Mouse (Mus musculus) CH12.LX (cell line): ENCODE measurements around the gene Psap. TPM values are rescaled to one million over a fixed set of nuclear protein-coding genes. Genes with fewer than 3 reads are reported as not detected.

Source experiments
- DNase-seq: peaks from one replicate; pipeline ENCODE4 v3.0.0-alpha.2; 2013; ENCODE audit errors: extremely low read depth
- H3K27ac ChIP-seq: 2 replicates; pipeline ENCODE4 v1.5.1; 2012; ENCODE audit warnings: low read depth, mild to moderate bottlenecking, control low read depth, moderate library complexity; ENCODE audit not compliant: insufficient read depth
- H3K27me3 ChIP-seq: replicated peaks from 2 replicates; pipeline ENCODE3; 2012; ENCODE audit warnings: inconsistent platforms
- H3K36me3 ChIP-seq, 2 experiments: replicated peaks in 1 of 2; 2 replicates each; pipeline versions ENCODE3 to v1.6.1; 2012; ENCODE audit warnings: inconsistent platforms in 1 of 2, low read length in 1 of 2, mild to moderate bottlenecking in 1 of 2, mixed read lengths in 1 of 2, moderate library complexity in 1 of 2; ENCODE audit not compliant: control insufficient read depth in 1 of 2, insufficient read depth in 1 of 2
- H3K4me1 ChIP-seq, 2 experiments: 2 replicates each; pipeline ENCODE4 v1.6.1; 2012; ENCODE audit warnings: inconsistent platforms in 1 of 2, moderate library complexity in 1 of 2; ENCODE audit not compliant: insufficient read depth in 2 of 2, control insufficient read depth in 1 of 2
- H3K4me2 ChIP-seq: 2 replicates; pipeline ENCODE4 v1.6.1; 2012; ENCODE audit warnings: low read depth, mild to moderate bottlenecking, control low read depth; ENCODE audit not compliant: poor library complexity, insufficient read depth, severe bottlenecking
- H3K4me3 ChIP-seq, 3 experiments: fragments of 150-350 bp in 1 of 3; sonication (generic) in 1 of 3; replicated peaks in 1 of 3; 2 replicates each; pipeline versions ENCODE3 to v1.5.1; 2011 to 2012; ENCODE audit warnings: low read depth in 2 of 3, low read length in 2 of 3, mild to moderate bottlenecking in 2 of 3, moderate library complexity in 2 of 3, control low read depth in 1 of 3, improper control_type of control experiment in 1 of 3, inconsistent platforms in 1 of 3, mixed read lengths in 1 of 3; ENCODE audit not compliant: poor library complexity in 1 of 3
- H3K79me2 ChIP-seq: replicated peaks from 2 replicates; pipeline ENCODE4 v1.6.1; 2012; ENCODE audit warnings: mild to moderate bottlenecking, moderate library complexity; ENCODE audit not compliant: control insufficient read depth, poor library complexity, insufficient read depth, severe bottlenecking; ENCODE audit errors: extremely low read depth
- H3K9ac ChIP-seq: 2 replicates; pipeline ENCODE4 v1.6.1; 2012; ENCODE audit warnings: low read depth, mild to moderate bottlenecking, control low read depth, moderate library complexity; ENCODE audit not compliant: insufficient read depth
- H3K9me3 ChIP-seq: replicated peaks from 2 replicates; pipeline ENCODE3; 2012; ENCODE audit warnings: low read length, inconsistent platforms, mixed read lengths
- BHLHE40 ChIP-seq: IDR thresholded peaks from 2 replicates; pipeline ENCODE4 v1.6.1; 2011; ENCODE audit warnings: mild to moderate bottlenecking, low read depth, low read length, improper control_type of control experiment
- CTCF ChIP-seq, 2 experiments: IDR thresholded peaks in 1 of 2; conservative IDR thresholded peaks in 1 of 2; 2 replicates each; pipeline ENCODE4 v1.5.1; 2011 to 2012; ENCODE audit warnings: low read depth in 2 of 2, low read length in 2 of 2, improper control_type of control experiment in 1 of 2, inconsistent platforms in 1 of 2, mild to moderate bottlenecking in 1 of 2, moderate library complexity in 1 of 2
- ELF1 ChIP-seq: IDR thresholded peaks from 2 replicates; pipeline ENCODE4 v1.6.1; 2014; ENCODE audit warnings: low read depth, mild to moderate bottlenecking, inconsistent platforms, low read length, improper control_type of control experiment
- EP300 ChIP-seq: IDR thresholded peaks from 2 replicates; pipeline ENCODE4 v1.6.1; 2011; ENCODE audit warnings: low read length, improper control_type of control experiment
- GABPA ChIP-seq: IDR thresholded peaks from 2 replicates; pipeline ENCODE4 v1.6.1; 2012; ENCODE audit warnings: low read depth, low read length, improper control_type of control experiment, inconsistent platforms; ENCODE audit not compliant: insufficient replicate concordance
- JUN ChIP-seq: IDR thresholded peaks from 2 replicates; pipeline ENCODE4 v1.6.1; 2011; ENCODE audit warnings: low read depth, mild to moderate bottlenecking, low read length, improper control_type of control experiment, moderate library complexity; ENCODE audit not compliant: insufficient read depth
- JUND ChIP-seq: conservative IDR thresholded peaks from 2 replicates; pipeline ENCODE4 v1.6.1; 2011; ENCODE audit warnings: low read depth, low read length, improper control_type of control experiment
- KAT2A ChIP-seq: IDR thresholded peaks from 2 replicates; pipeline ENCODE4 v1.6.1; 2012; ENCODE audit warnings: low read length, improper control_type of control experiment, inconsistent platforms; ENCODE audit not compliant: insufficient replicate concordance
- MAFK ChIP-seq: IDR thresholded peaks from 2 replicates; pipeline ENCODE4 v1.6.1; 2011; ENCODE audit warnings: low read length, improper control_type of control experiment; ENCODE audit not compliant: insufficient replicate concordance
- MAZ ChIP-seq: IDR thresholded peaks from 2 replicates; pipeline ENCODE4 v1.6.1; 2012; ENCODE audit warnings: low read depth, mild to moderate bottlenecking, inconsistent platforms, low read length, improper control_type of control experiment, moderate library complexity
- MEF2A ChIP-seq: IDR thresholded peaks from 2 replicates; pipeline ENCODE4 v1.6.1; 2014; ENCODE audit warnings: low read depth, mild to moderate bottlenecking, inconsistent platforms, low read length, improper control_type of control experiment, borderline replicate concordance
- NELFE ChIP-seq: IDR thresholded peaks from 2 replicates; pipeline ENCODE4 v1.6.1; 2011; ENCODE audit warnings: low read depth, low read length, improper control_type of control experiment
- PAX5 ChIP-seq: IDR thresholded peaks from 2 replicates; pipeline ENCODE4 v1.6.1; 2012; ENCODE audit warnings: low read length, inconsistent platforms, mixed read lengths
- RAD21 ChIP-seq: IDR thresholded peaks from 2 replicates; pipeline ENCODE4 v1.6.1; 2011; ENCODE audit warnings: low read depth, mild to moderate bottlenecking, low read length, improper control_type of control experiment, moderate library complexity
- RCOR1 ChIP-seq: conservative IDR thresholded peaks from 2 replicates; pipeline ENCODE4 v1.6.1; 2012; ENCODE audit warnings: low read depth, mild to moderate bottlenecking, inconsistent platforms, low read length, improper control_type of control experiment
- SMC3 ChIP-seq: IDR thresholded peaks from 2 replicates; pipeline ENCODE4 v1.6.1; 2011; ENCODE audit warnings: low read depth, low read length, improper control_type of control experiment
- TBP ChIP-seq: conservative IDR thresholded peaks from 2 replicates; pipeline ENCODE4 v1.6.1; 2011; ENCODE audit warnings: low read depth, low read length, improper control_type of control experiment
- TCF12 ChIP-seq: IDR thresholded peaks from 2 replicates; pipeline ENCODE4 v1.6.1; 2014; ENCODE audit warnings: low read depth, mild to moderate bottlenecking, inconsistent platforms, low read length, improper control_type of control experiment
- USF2 ChIP-seq: conservative IDR thresholded peaks from 2 replicates; pipeline ENCODE4 v1.6.1; 2011; ENCODE audit warnings: low read depth, low read length, improper control_type of control experiment
- ZC3H11A ChIP-seq: IDR thresholded peaks from 2 replicates; pipeline ENCODE4 v1.6.1; 2012; ENCODE audit warnings: low read depth, mild to moderate bottlenecking, inconsistent platforms, low read length, improper control_type of control experiment
- ZMIZ1 ChIP-seq: IDR thresholded peaks from 2 replicates; pipeline ENCODE4 v1.6.1; 2012; ENCODE audit warnings: low read depth, mild to moderate bottlenecking, inconsistent platforms, low read length, improper control_type of control experiment
- ZNF384 ChIP-seq: IDR thresholded peaks from 2 replicates; pipeline ENCODE4 v1.6.1; 2012; ENCODE audit warnings: low read depth, low read length, improper control_type of control experiment, inconsistent platforms
- dilution Hi-C: fragments of 300-500 bp; cut with MboI; formaldehyde crosslinking; loops from 2 replicates; pipeline ENCODE4 v1.14.3; 2020; ENCODE audit warnings: low sequenced_read_pairs; ENCODE audit not compliant: extremely low pct_unique_long_range_greater_than_20kb, extremely low pct_ligation_motif_present
- in situ Hi-C: fragments of 300-500 bp; cut with MboI; formaldehyde crosslinking; loops from 3 replicates; pipeline ENCODE4 v1.14.3; 2019; ENCODE audit warnings: low sequenced_read_pairs, low pct_ligation_motif_present, low pct_unique_long_range_greater_than_20kb, mixed read lengths
- polyA plus RNA-seq: library from polyadenylated mRNA; unstranded; fragments of >175 nt; gene quantifications from 2 replicates; pipeline ENCODE4 v1.2.1, GENCODE M21; 2012; ENCODE audit warnings: low read depth; ENCODE audit not compliant: insufficient read length
- total RNA-seq, 2 experiments: library from RNA; depleted of rRNA; stranded (reverse); fragments of 300-350 nt in 1 of 2; fragments of >200 nt in 1 of 2; gene quantifications; 2 replicates each; pipeline ENCODE4 v1.2.3; 2012 to 2014

The Psap gene
- total and polyA plus RNA-seq, 3 experiments: 223 to 470 (median 300) TPM

DNA sequence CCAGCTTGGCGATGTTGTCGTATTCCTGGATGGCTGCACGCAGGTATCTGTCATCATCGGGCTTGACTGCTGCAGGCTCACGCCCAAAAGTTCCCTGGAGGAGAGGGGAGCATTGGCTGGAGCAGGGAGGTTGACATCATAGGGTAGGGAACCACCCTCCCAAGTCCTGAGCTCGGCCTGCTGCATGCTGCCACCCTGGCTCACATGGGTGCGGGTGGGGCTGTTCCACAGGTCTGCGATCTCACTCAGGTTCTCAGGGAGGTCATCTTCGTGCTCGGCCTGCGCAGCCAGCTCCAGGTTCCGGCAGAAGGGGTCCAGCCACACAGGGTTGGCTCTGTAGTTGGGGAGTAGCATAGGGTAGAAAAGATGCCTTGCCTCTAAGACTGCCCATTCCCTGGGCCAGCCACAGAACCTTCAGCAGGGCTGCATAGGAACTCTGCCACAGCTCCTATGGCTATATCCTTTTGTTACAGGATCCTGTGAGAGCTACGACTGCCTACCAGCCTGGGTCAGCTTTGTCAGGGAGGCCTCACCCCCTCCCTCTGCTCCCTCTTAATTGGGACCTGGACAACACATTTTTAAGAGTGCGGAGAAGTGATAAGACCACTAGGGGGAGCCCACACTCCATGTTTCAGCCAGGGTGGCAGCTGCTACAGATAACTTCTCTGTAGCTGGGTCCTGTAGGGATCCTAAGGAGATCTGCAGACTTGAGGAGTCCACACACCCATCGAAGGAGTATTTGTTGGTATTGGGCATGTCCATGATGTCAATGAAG lies 27.6 kb downstream of the Psap start:
- peak; percentile 78 for DNase-seq
- H3K9me3 ChIP-seq: no peaks in the 10 kb centered on the region
- H3K79me2 ChIP-seq: no peaks in the 10 kb centered on the region
- dilution Hi-C loops: no loop called here
- H3K36me3 ChIP-seq: peaks cover 36 to 56% of the 10 kb centered on the region in 2 experiments
- no peak overlapping the region for H3K4me3 ChIP-seq
- no peak overlapping the region for H3K4me2 ChIP-seq
- no peak overlapping the region for H3K9ac ChIP-seq
- no peak overlapping the region for H3K27ac ChIP-seq
- in situ Hi-C loops: loop anchor here (5.0 to 10.0 kb wide), 3 partner anchors 87 to 450 kb away; partner anchors contain the start of genes Cdh23 and Slc29a3
- H3K4me1 ChIP-seq: peaks cover 0 to 14% of the 10 kb centered on the region in 2 experiments; a peak in 2 of 4 replicates
- no peaks in the 10 kb centered on the region for H3K27me3 ChIP-seq
- TF ChIP-seq MAZ: 0 out of 2 replicates have a peak, but pooled peaks have one; percentile 52
- TF ChIP-seq KAT2A: no peak
- peak; percentile 76; the same call in 1 of the 2 replicates for TF ChIP-seq ZC3H11A
- peak; percentile 93 for TF ChIP-seq SMC3
- TF ChIP-seq USF2: no peak
- TF ChIP-seq RAD21: peak; percentile 97
- TF ChIP-seq ELF1: no peak
- TF ChIP-seq MAFK: no peak
- peak; percentile 83 to 96 for TF ChIP-seq CTCF (conservative IDR thresholded peaks at IDR 0.05 in 1 of 2, IDR thresholded peaks at IDR 0.05 in 1 of 2; ENCODE audit: low read depth in 2 of 2, low read length in 2 of 2)

- Histone ChIP-seq H3K4me3 (no peak overlapping the region), H3K79me2 (no peaks in the 10 kb centered on the region), H3K9me3 (no peaks in the 10 kb centered on the region), H3K9ac (no peak overlapping the region), H3K4me2 (no peak overlapping the region), H3K4me1 (peaks cover 0 to 6% of the 10 kb centered on the region in 2 experiments; a peak in 1 of 4 replicates), H3K36me3 (peaks cover 0 to 9% of the 10 kb centered on the region in 2 experiments), H3K27ac (no peak overlapping the region), H3K27me3 (peaks cover 2% of the 10 kb centered on the region)
- no peak for TF ChIP-seq KAT2A
- no peak for TF ChIP-seq ZNF384
- TF ChIP-seq MAFK: no peak
- no peak for TF ChIP-seq MEF2A
- no peak for TF ChIP-seq GABPA
- no peak for TF ChIP-seq BHLHE40
- no peak for TF ChIP-seq PAX5
- no peak for TF ChIP-seq NELFE
- no peak for TF ChIP-seq RCOR1
- no peak for TF ChIP-seq EP300
- no peak for TF ChIP-seq JUN
- TF ChIP-seq ZMIZ1: no peak
- no peak for TF ChIP-seq SMC3
- no peak for TF ChIP-seq JUND
- TF ChIP-seq TCF12: no peak
- TF ChIP-seq CTCF (conservative IDR thresholded peaks at IDR 0.05 in 1 of 2, IDR thresholded peaks at IDR 0.05 in 1 of 2; ENCODE audit: low read depth in 2 of 2, low read length in 2 of 2): no peak
- TF ChIP-seq USF2: no peak
- TF ChIP-seq TBP: no peak
- no peak for DNase-seq
- in situ Hi-C loops (no loop called here), dilution Hi-C loops (no loop called here)
Observed at GRCm38 (mm10) chr10:60310629-60311028, 33.2 kb downstream of the Psap start.
